Mouse (Mus musculus) CH12.LX (cell line): ENCODE results near the gene Entpd7.

Experiments used
- CHD1 ChIP-seq: IDR thresholded peaks from 2 replicates; pipeline ENCODE4 v1.6.1; 2012; ENCODE audit warnings: low read depth, low read length, improper control_type of control experiment, inconsistent platforms
- CTCF ChIP-seq, 2 experiments: IDR thresholded peaks in 1 of 2; conservative IDR thresholded peaks in 1 of 2; 2 replicates each; pipeline ENCODE4 v1.5.1; 2011 to 2012; ENCODE audit warnings: low read depth in 2 of 2, low read length in 2 of 2, improper control_type of control experiment in 1 of 2, inconsistent platforms in 1 of 2, mild to moderate bottlenecking in 1 of 2, moderate library complexity in 1 of 2
- E2F4 ChIP-seq: IDR thresholded peaks from 2 replicates; pipeline ENCODE4 v1.6.1; 2011; ENCODE audit warnings: low read depth, low read length, improper control_type of control experiment; ENCODE audit not compliant: insufficient replicate concordance
- EP300 ChIP-seq: IDR thresholded peaks from 2 replicates; pipeline ENCODE4 v1.6.1; 2011; ENCODE audit warnings: low read length, improper control_type of control experiment
- MAX ChIP-seq: IDR thresholded peaks from 2 replicates; pipeline ENCODE4 v1.6.1; 2011; ENCODE audit warnings: low read length, improper control_type of control experiment
- POLR2A ChIP-seq: IDR thresholded peaks from 2 replicates; pipeline ENCODE4 v1.6.1; 2011; ENCODE audit warnings: low read depth, mild to moderate bottlenecking, improper control_type of control experiment, low read length
- USF2 ChIP-seq: conservative IDR thresholded peaks from 2 replicates; pipeline ENCODE4 v1.6.1; 2011; ENCODE audit warnings: low read depth, low read length, improper control_type of control experiment
- ZKSCAN1 ChIP-seq: IDR thresholded peaks from 2 replicates; pipeline ENCODE4 v1.6.1; 2012; ENCODE audit warnings: low read depth, inconsistent platforms, low read length, improper control_type of control experiment, borderline replicate concordance
- ZMIZ1 ChIP-seq: IDR thresholded peaks from 2 replicates; pipeline ENCODE4 v1.6.1; 2012; ENCODE audit warnings: low read depth, mild to moderate bottlenecking, inconsistent platforms, low read length, improper control_type of control experiment
- ZNF384 ChIP-seq: IDR thresholded peaks from 2 replicates; pipeline ENCODE4 v1.6.1; 2012; ENCODE audit warnings: low read depth, low read length, improper control_type of control experiment, inconsistent platforms

DNA sequence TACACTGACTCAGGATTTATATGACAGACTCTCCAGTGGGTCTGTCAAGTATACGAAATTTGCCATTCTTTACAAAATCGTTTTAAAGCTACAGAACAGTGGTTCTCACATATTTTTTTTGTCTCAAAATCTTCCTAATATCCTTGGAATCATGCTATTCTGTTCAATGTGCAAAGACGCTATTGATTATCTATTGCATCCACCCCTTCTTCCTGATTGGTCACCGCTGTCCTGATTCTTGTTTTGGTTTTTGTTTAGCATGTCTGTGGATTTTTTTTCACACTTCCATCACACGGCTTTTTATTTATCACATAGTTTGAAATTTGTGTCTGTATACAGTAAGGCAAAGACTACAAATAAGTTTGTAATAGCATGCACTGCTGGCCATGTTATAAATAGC is 77.0 kb downstream of the Entpd7 start:
- TF ChIP-seq ZKSCAN1: no peak
- no peak for TF ChIP-seq ZNF384
- no peak for TF ChIP-seq CTCF (conservative IDR thresholded peaks at IDR 0.05 in 1 of 2, IDR thresholded peaks at IDR 0.05 in 1 of 2; ENCODE audit: low read depth in 2 of 2, low read length in 2 of 2)
- no peak for TF ChIP-seq USF2
- TF ChIP-seq EP300: no peak
- no peak for TF ChIP-seq POLR2A
- TF ChIP-seq ZMIZ1: no peak
- TF ChIP-seq CHD1: no peak
- TF ChIP-seq E2F4: no peak
- no peak for TF ChIP-seq MAX
